Comparison of ENCODE assay signal across 8 mouse cellular contexts in genomic region chr6:86370093-86370713, GRCm38 (mm10). TPM values are rescaled to one million over a fixed set of nuclear protein-coding genes. Genes with fewer than 3 reads are reported as not detected.
DNase-seq lines count a peak whose midpoint lies in the region; ATAC-seq and TF ChIP-seq lines count a peak whose summit lies in the region.

No protein-coding gene starts in this region.

- peak overlapping the region; percentile 80; the same call in 1 of the 2 replicates for H3K4me2 ChIP-seq in lung, embryonic 16.5 days (ENCODE audit: low read depth, low read length)

- H3K4me3 ChIP-seq in kidney, adult 2 months (ENCODE audit: insufficient read depth, low read depth, low read length) = no peak overlapping the region
- H3K4me3 ChIP-seq in lung, embryonic 16.5 days (ENCODE audit: low read length) = no peak overlapping the region; the same call in 1 of the 2 replicates

- peaks cover 14% of the 10 kb centered on the region for H3K4me1 ChIP-seq in kidney, adult 2 months (ENCODE audit: control insufficient read depth, insufficient read depth, low read length)
- peaks cover 24% of the 10 kb centered on the region for H3K4me1 ChIP-seq in lung, embryonic 16.5 days (replicated peaks; ENCODE audit: control insufficient read depth, insufficient read depth, low read length)

- H3K36me3 ChIP-seq in kidney, adult 2 months (ENCODE audit: control insufficient read depth, insufficient read depth, low read length) = no peaks in the 10 kb centered on the region
- H3K36me3 ChIP-seq in lung, embryonic 16.5 days (ENCODE audit: control insufficient read depth, insufficient read depth, low read length) = peaks cover 2% of the 10 kb centered on the region; the same call in 1 of the 2 replicates

- H3K27ac ChIP-seq in kidney, adult 2 months (ENCODE audit: insufficient read depth, low read depth, low read length) = no peak overlapping the region
- no peak overlapping the region; the same call in 1 of the 2 replicates for H3K27ac ChIP-seq in lung, embryonic 16.5 days (ENCODE audit: low read length)

- no peaks in the 10 kb centered on the region for H3K9me3 ChIP-seq in lung, embryonic 16.5 days (ENCODE audit: control insufficient read depth, low read length)

- TF ChIP-seq POLR2A in kidney, adult 2 months (IDR thresholded peaks at IDR 0.05; ENCODE audit: low read depth, low read length) = no peak

- 59% methylated on average over 3 of the region's 3 CpGs for WGBS in kidney, adult 2 months
- WGBS in lung, embryonic 16.5 days = 57% methylated on average over 3 of the region's 3 CpGs

- ATAC-seq in lung, embryonic 16.5 days (ENCODE audit: low read depth) = no peak

- H3K9ac ChIP-seq in lung, embryonic 16.5 days (ENCODE audit: low read length) = peak overlapping the region; percentile 67; the same call in 1 of the 2 replicates

- no peak for DNase-seq in kidney, adult 2 months
- DNase-seq in kidney, postnatal 10 days = no peak
- peak; percentile 63 for DNase-seq in R1 (ENCODE audit: low read depth, low spot score)
- DNase-seq in heart, postnatal 4 days = peak; percentile 22
- DNase-seq in thymus, postnatal 14 days = peak; percentile 53
- DNase-seq in urinary bladder, adult 18-20 months (ENCODE audit: low spot score in 2 of 2) = no peak
- DNase-seq in gastrocnemius, postnatal 10 days = no peak

- H3K27me3 ChIP-seq in kidney, adult 2 months (replicated peaks; ENCODE audit: control insufficient read depth, insufficient read depth, low read length) = no peaks in the 10 kb centered on the region
- no peaks in the 10 kb centered on the region for H3K27me3 ChIP-seq in lung, embryonic 16.5 days (ENCODE audit: control insufficient read depth, insufficient read depth, low read depth, low read length)

- TF ChIP-seq CTCF in kidney, adult 2 months (conservative IDR thresholded peaks at IDR 0.05; ENCODE audit: insufficient read depth, insufficient read length, low read depth, low read length) = peak; percentile 17; the same call in 1 of the 2 replicates

RNA-seq across cellular contexts. Expression of gene Snrpg, which starts 0.9 kb away (rescaled TPM):
- polyA plus RNA-seq in kidney, adult 2 months (2012; rRNA removed) = 35.3 and 82.5 TPM in 2 replicates
- 100 to 1,000 TPM; 108 to 113 TPM for total RNA-seq in heart, postnatal 4 days (2021)
- 522 and 523 TPM in 2 replicates for polyA plus RNA-seq in lung, embryonic 16.5 days (2015; fragmentation: Nextera tagmentation; extraction: Ambion mirVana)
- total RNA-seq in gastrocnemius, postnatal 10 days (2021) = 10 to 100 TPM; 60.0 to 71.1 TPM

RNA-seq across cellular contexts. Expression of gene Fam136a, which starts 4.8 kb away (rescaled TPM):
- 19.7 and 20.2 TPM in 2 replicates for polyA plus RNA-seq in kidney, adult 2 months (2012; rRNA removed)
- total RNA-seq in heart, postnatal 4 days (2021) = 10 to 100 TPM; 26.8 to 28.7 TPM
- 91.8 and 98.7 TPM in 2 replicates for polyA plus RNA-seq in lung, embryonic 16.5 days (2015; fragmentation: Nextera tagmentation; extraction: Ambion mirVana)
- 10 to 100 TPM; 23.8 to 30.4 TPM for total RNA-seq in gastrocnemius, postnatal 10 days (2021)

RNA-seq across cellular contexts. Expression of gene Pcyox1, which starts 26.8 kb away (rescaled TPM):
- 56.4 and 56.8 TPM in 2 replicates for polyA plus RNA-seq in kidney, adult 2 months (2012; rRNA removed)
- 10 to 100 TPM; 52.5 TPM for total RNA-seq in heart, postnatal 4 days (2021)
- polyA plus RNA-seq in lung, embryonic 16.5 days (2015; fragmentation: Nextera tagmentation; extraction: Ambion mirVana) = 85.4 and 88.9 TPM in 2 replicates
- 10 to 100 TPM; 67.0 to 71.2 TPM for total RNA-seq in gastrocnemius, postnatal 10 days (2021)

RNA-seq across cellular contexts. Expression of gene Tia1, which starts 33.8 kb away (rescaled TPM):
- polyA plus RNA-seq in kidney, adult 2 months (2012; rRNA removed) = 11.5 TPM in 2 replicates
- total RNA-seq in heart, postnatal 4 days (2021) = 10 to 100 TPM; 60.2 to 62.3 TPM
- 176 and 177 TPM in 2 replicates for polyA plus RNA-seq in lung, embryonic 16.5 days (2015; fragmentation: Nextera tagmentation; extraction: Ambion mirVana)
- total RNA-seq in gastrocnemius, postnatal 10 days (2021) = 10 to 100 TPM; 34.0 to 50.1 TPM

RNA-seq across cellular contexts. Expression of gene Gm44790, which starts 56.3 kb away (rescaled TPM):
- 2.9 and 6.7 TPM in 2 replicates for polyA plus RNA-seq in kidney, adult 2 months (2012; rRNA removed)
- not detected for total RNA-seq in heart, postnatal 4 days (2021)
- polyA plus RNA-seq in lung, embryonic 16.5 days (2015; fragmentation: Nextera tagmentation; extraction: Ambion mirVana) = not detected in 2 replicates
- not detected for total RNA-seq in gastrocnemius, postnatal 10 days (2021)

Comparison
In these comparisons a context has a peak if more than half of its experiments do, and no peak if none do; other contexts are left out.
1. DNase-seq: peak in R1 (single experiment), heart, postnatal 4 days (single experiment) and thymus, postnatal 14 days (single experiment); none in kidney, adult 2 months (single experiment), kidney, postnatal 10 days (single experiment), urinary bladder, adult 18-20 months (0 of 2) and gastrocnemius, postnatal 10 days (single experiment).